Mouse (Mus musculus) MEL (cell line): ENCODE data around the gene Akr1cl.

Experiments
- BHLHE40 ChIP-seq: IDR thresholded peaks from 2 replicates; pipeline ENCODE4 v1.6.1; 2012; ENCODE audit warnings: low read depth, mild to moderate bottlenecking, inconsistent platforms, low read length, improper control_type of control experiment, borderline replicate concordance
- GABPA ChIP-seq: IDR thresholded peaks from 2 replicates; pipeline ENCODE4 v1.6.1; 2012; ENCODE audit warnings: low read depth, mild to moderate bottlenecking, inconsistent platforms, low read length, improper control_type of control experiment, moderate library complexity
- POLR2A ChIP-seq, 2 experiments: IDR thresholded peaks; 2 replicates each; pipeline ENCODE4 v1.6.1; 2011 to 2012; ENCODE audit warnings: low read length in 2 of 2, mild to moderate bottlenecking in 2 of 2, control low read depth in 1 of 2, improper control_type of control experiment in 1 of 2, low read depth in 1 of 2, moderate library complexity in 1 of 2; ENCODE audit not compliant: control insufficient read depth in 1 of 2, insufficient read depth in 1 of 2, poor library complexity in 1 of 2
- POLR2AphosphoS2 ChIP-seq: IDR thresholded peaks from 2 replicates; pipeline ENCODE4 v1.6.1; 2011; ENCODE audit warnings: low read length, improper control_type of control experiment
- RAD21 ChIP-seq: IDR thresholded peaks from 2 replicates; pipeline ENCODE4 v1.6.1; 2011; ENCODE audit warnings: mild to moderate bottlenecking, low read depth, low read length, improper control_type of control experiment
- UBTF ChIP-seq: IDR thresholded peaks from 2 replicates; pipeline ENCODE4 v1.6.1; 2012; ENCODE audit warnings: low read depth, mild to moderate bottlenecking, inconsistent platforms, low read length, improper control_type of control experiment, moderate library complexity, borderline replicate concordance; ENCODE audit not compliant: insufficient read depth

GRCm38 (mm10) chr1:64986120-64986519, 46.4 kb downstream of the Akr1cl start:
- TF ChIP-seq GABPA = no peak
- TF ChIP-seq POLR2A (IDR thresholded peaks at IDR 0.05; ENCODE audit: control insufficient read depth in 1 of 2, insufficient read depth in 1 of 2, low read depth in 1 of 2, low read length in 2 of 2, poor library complexity in 1 of 2) = no peak
- TF ChIP-seq RAD21 = peak; percentile 76
- no peak for TF ChIP-seq UBTF
- TF ChIP-seq BHLHE40 = no peak
- no peak for TF ChIP-seq POLR2AphosphoS2
